Mouse (Mus musculus) heart, adult 2 months (tissue): Measurements from ENCODE around the gene Col6a5. TPM values are rescaled to one million over a fixed set of nuclear protein-coding genes. Genes with fewer than 3 reads are reported as not detected.

Experiments used
- DNase-seq, 2 experiments: peaks; one replicate each; pipeline ENCODE4 v3.0.0; 2021
- H3K27ac ChIP-seq: fragments of 200-600 bp; 2 replicates; pipeline ENCODE4 v1.8.1; 2022
- H3K27me3 ChIP-seq: fragments of 200-500 bp; 2 replicates; pipeline ENCODE4 v1.6.1; 2012; ENCODE audit warnings: mild to moderate bottlenecking, low read length, inconsistent platforms, mixed read lengths; ENCODE audit not compliant: control insufficient read depth, insufficient read depth
- H3K36me3 ChIP-seq: fragments of 200-500 bp; 2 replicates; pipeline ENCODE4 v1.6.1; 2012; ENCODE audit warnings: low read length, inconsistent platforms; ENCODE audit not compliant: control insufficient read depth, insufficient read depth
- H3K4me1 ChIP-seq: fragments of 200-500 bp; 2 replicates; pipeline ENCODE4 v1.6.1; 2011; ENCODE audit warnings: low read length; ENCODE audit not compliant: control insufficient read depth, insufficient read depth
- H3K4me3 ChIP-seq: fragments of 200-600 bp; 2 replicates; pipeline ENCODE4 v1.8.1; 2022
- H3K79me2 ChIP-seq: fragments of 200-500 bp; replicated peaks from 2 replicates; pipeline ENCODE4 v1.6.1; 2012; ENCODE audit warnings: mild to moderate bottlenecking, inconsistent platforms, low read length, moderate library complexity, mixed read lengths; ENCODE audit not compliant: control insufficient read depth, insufficient read depth
- H3K9ac ChIP-seq: fragments of 200-500 bp; 2 replicates; pipeline ENCODE4 v1.6.1; 2012; ENCODE audit warnings: low read depth, mild to moderate bottlenecking, control low read depth, inconsistent platforms, low read length, mixed read lengths
- CTCF ChIP-seq: fragments of 200-600 bp; IDR thresholded peaks from 2 replicates; pipeline ENCODE4 v1.8.1; 2022; ENCODE audit warnings: antibody characterized with exemption, mild to moderate bottlenecking, moderate library complexity
- EP300 ChIP-seq: fragments of 200-500 bp; IDR thresholded peaks from 2 replicates; pipeline ENCODE4 v1.6.1; 2011; ENCODE audit warnings: low read depth, low read length, control low read depth; ENCODE audit not compliant: insufficient read depth
- POLR2A ChIP-seq: fragments of 200-500 bp; IDR thresholded peaks from 2 replicates; pipeline ENCODE4 v1.6.1; 2011; ENCODE audit warnings: mild to moderate bottlenecking, low read depth, low read length, control low read depth; ENCODE audit not compliant: insufficient read depth
- WGBS: fragments of 180-500 bp; shearing (Covaris S2); methylation state at CpG from one replicate; pipeline ENCODE4 v1.1.7; 2018; 5-methylcytosine and 5-hydroxymethylcytosine counted together
- intact Hi-C: fragments of 180-260 bp; cut with DNase I; formaldehyde crosslinking; loops from one replicate; pipeline ENCODE4 v1.15.1; 2025
- polyA plus RNA-seq: library from polyadenylated mRNA; depleted of rRNA; stranded (reverse); fragments of >200 nt; gene quantifications from 2 replicates; pipeline ENCODE4 v1.2.3, GENCODE M21; 2012
- total RNA-seq, 2 experiments: library from RNA; stranded (reverse); gene quantifications; 2 replicates each; pipeline ENCODE4 v1.2.3; 2021

Gene Col6a5
- total and polyA plus RNA-seq, 3 experiments: 0.09 to 0.50 (median 0.14) TPM

GRCm38 (mm10) chr9:105984931-105985519 is 24.6 kb upstream of the Col6a5 start:
- WGBS: 32% methylated on average over 10 of the region's 10 CpGs
- H3K36me3 ChIP-seq: no peaks in the 10 kb centered on the region
- no peak overlapping the region for H3K27ac ChIP-seq
- intact Hi-C loops: no loop called here
- no peak overlapping the region for H3K9ac ChIP-seq
- no peak for DNase-seq
- H3K79me2 ChIP-seq: no peaks in the 10 kb centered on the region
- TF ChIP-seq EP300 (no peak), POLR2A (no peak), CTCF (no peak)
- H3K27me3 ChIP-seq: no peaks in the 10 kb centered on the region
- H3K4me1 ChIP-seq: no peaks in the 10 kb centered on the region
- H3K4me3 ChIP-seq: no peak overlapping the region

GRCm38 (mm10) chr9:105978479-105978878 is 18.0 kb upstream of the Col6a5 start:
- WGBS: 79% methylated on average over 8 of the region's 8 CpGs
- Histone ChIP-seq H3K4me3 (no peak overlapping the region), H3K4me1 (no peaks in the 10 kb centered on the region), H3K9ac (no peak overlapping the region), H3K27ac (no peak overlapping the region), H3K27me3 (no peaks in the 10 kb centered on the region), H3K36me3 (no peaks in the 10 kb centered on the region), H3K79me2 (no peaks in the 10 kb centered on the region)
- no peak for DNase-seq
- TF ChIP-seq EP300 (no peak), POLR2A (no peak), CTCF (no peak)
- intact Hi-C loops: no loop called here

GRCm38 (mm10) chr9:105976871-105977270 is 16.4 kb upstream of the Col6a5 start:
- H3K27ac ChIP-seq: no peak overlapping the region
- intact Hi-C loops: no loop called here
- TF ChIP-seq POLR2A: no peak
- TF ChIP-seq EP300: no peak
- no peak for TF ChIP-seq CTCF
- H3K79me2 ChIP-seq: no peaks in the 10 kb centered on the region
- no peaks in the 10 kb centered on the region for H3K4me1 ChIP-seq
- WGBS: 25% methylated on average over 13 of the region's 13 CpGs
- no peak for DNase-seq
- no peak overlapping the region for H3K9ac ChIP-seq
- no peaks in the 10 kb centered on the region for H3K27me3 ChIP-seq
- H3K36me3 ChIP-seq: no peaks in the 10 kb centered on the region
- no peak overlapping the region for H3K4me3 ChIP-seq

GRCm38 (mm10) chr9:105976314-105976713 is 15.9 kb upstream of the Col6a5 start:
- H3K36me3 ChIP-seq: no peaks in the 10 kb centered on the region

DNA sequence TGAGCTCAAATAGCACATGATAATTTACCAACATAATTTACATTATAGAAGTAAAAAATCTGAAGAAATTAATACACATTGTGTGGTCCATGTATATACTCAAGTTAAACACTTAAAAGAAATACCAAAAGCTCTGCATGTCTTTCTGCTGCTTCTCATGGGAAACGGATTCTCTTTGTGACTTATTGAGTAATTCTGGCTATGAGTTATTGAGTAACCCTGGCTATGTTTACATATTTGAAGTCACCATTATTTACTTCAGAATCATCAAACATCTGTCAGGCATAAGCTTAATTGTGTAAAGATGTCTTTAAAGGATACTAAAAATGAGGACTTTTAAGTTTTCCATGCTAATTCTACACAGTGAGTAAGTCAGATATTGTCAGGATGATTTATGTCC is 13.3 kb upstream of the Col6a5 start:
- Histone ChIP-seq H3K36me3 (no peaks in the 10 kb centered on the region), H3K27me3 (no peaks in the 10 kb centered on the region; the same call in 1 of the 2 replicates), H3K79me2 (no peaks in the 10 kb centered on the region), H3K9ac (no peak overlapping the region), H3K4me3 (no peak overlapping the region), H3K27ac (no peak overlapping the region), H3K4me1 (no peaks in the 10 kb centered on the region)
- TF ChIP-seq POLR2A: no peak
- TF ChIP-seq CTCF: no peak
- TF ChIP-seq EP300: no peak
- no peak for DNase-seq
- WGBS: 86% methylated on average over 1 of the region's 1 CpGs
- intact Hi-C loops: no loop called here

More at GRCm38 (mm10) chr9:105976314-105976713, 15.9 kb upstream of the Col6a5 start:
- Histone ChIP-seq H3K27ac (no peak overlapping the region), H3K4me3 (no peak overlapping the region), H3K9ac (no peak overlapping the region), H3K27me3 (no peaks in the 10 kb centered on the region), H3K79me2 (no peaks in the 10 kb centered on the region), H3K4me1 (no peaks in the 10 kb centered on the region)
- intact Hi-C loops: no loop called here
- no peak for DNase-seq
- TF ChIP-seq POLR2A (no peak), CTCF (no peak), EP300 (no peak)
- 47% methylated on average over 6 of the region's 6 CpGs for WGBS

- intact Hi-C loops: no loop called here
- Histone ChIP-seq H3K27me3 (no peaks in the 10 kb centered on the region; the same call in 1 of the 2 replicates), H3K27ac (no peak overlapping the region), H3K36me3 (no peaks in the 10 kb centered on the region), H3K9ac (no peak overlapping the region), H3K79me2 (no peaks in the 10 kb centered on the region), H3K4me3 (no peak overlapping the region), H3K4me1 (no peaks in the 10 kb centered on the region)
- no peak for TF ChIP-seq POLR2A
- WGBS: 84% methylated on average over 3 of the region's 3 CpGs
- no peak for DNase-seq
Measured at GRCm38 (mm10) chr9:105972031-105972430, 11.6 kb upstream of the Col6a5 start.
